ENCODE assay signal across 19 mouse cellular contexts in the genomic region with DNA sequence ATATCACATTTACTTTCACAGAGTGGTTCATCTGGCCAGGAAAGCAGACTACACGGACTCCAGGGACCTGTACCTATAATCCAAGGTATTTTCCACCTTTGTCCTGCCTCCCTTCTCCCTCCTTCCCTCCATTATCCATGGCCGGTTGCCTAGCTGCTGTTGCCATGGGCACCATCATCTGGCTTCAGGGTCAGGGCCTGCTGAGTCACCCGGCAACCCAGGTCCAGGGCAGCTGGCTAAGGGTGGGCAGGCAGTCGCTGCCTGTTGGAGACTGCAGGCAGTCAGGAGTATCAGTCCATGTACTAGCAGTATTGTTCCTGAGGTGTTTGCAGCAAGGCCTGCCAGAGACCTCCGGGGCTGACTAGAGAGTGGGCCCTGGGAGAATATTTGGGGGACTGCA. TPM values are rescaled to one million over a fixed set of nuclear protein-coding genes. Genes with fewer than 3 reads are reported as not detected.
A peak's percentile ranks its signal among the peaks of the same experiment; 100 is the strongest.
DNase-seq lines count a peak whose midpoint lies in the region; ATAC-seq and TF ChIP-seq lines count a peak whose summit lies in the region.
"Had no signal": no experiment of that assay in that cellular context is flagged by ENCODE, and none has a peak within 500 bp of the region (broad histone marks: within the 10 kb centered on the region; RNA-seq: fewer than 3 reads in every experiment).

No protein-coding gene starts in this region.

- no peaks in the 10 kb centered on the region for H3K9me3 ChIP-seq in intestine, embryonic 16.5 days (ENCODE audit: control insufficient read depth, low read length)
- no peaks in the 10 kb centered on the region for H3K9me3 ChIP-seq in intestine, embryonic 15.5 days
- H3K9me3 ChIP-seq in midbrain, embryonic 11.5 days (ENCODE audit: control insufficient read depth, low read length): no peaks in the 10 kb centered on the region; the same call in 1 of the 2 replicates
- no peaks in the 10 kb centered on the region for H3K9me3 ChIP-seq in midbrain, embryonic 14.5 days (ENCODE audit: control insufficient read depth, low read length)
- H3K9me3 ChIP-seq in hindbrain, postnatal 0 days (ENCODE audit: low read length): no peaks in the 10 kb centered on the region
- H3K9me3 ChIP-seq: embryonic facial prominence, embryonic 15.5 days; forebrain, embryonic 15.5 days; heart, embryonic 10.5 days; liver, embryonic 13.5 days; neural tube, embryonic 13.5 days had no signal

- no peak for ATAC-seq in intestine, embryonic 16.5 days
- ATAC-seq in intestine, embryonic 15.5 days: no peak
- ATAC-seq in midbrain, embryonic 11.5 days (ENCODE audit: low FRiP score): peak; percentile 55; the same call in 1 of the 2 replicates
- ATAC-seq in midbrain, embryonic 14.5 days (ENCODE audit: low FRiP score, low TSS enrichment): no peak
- ATAC-seq in hindbrain, postnatal 0 days: 0 out of 2 replicates have a peak, but pooled peaks have one; percentile 16
- ATAC-seq: forebrain, embryonic 15.5 days had no signal

- peak; percentile 59 to 70 for DNase-seq in adrenal gland, adult (ENCODE audit: inconsistent age in 2 of 2, low spot score in 1 of 2)
- no peak for DNase-seq in adrenal gland, postnatal 4 days (ENCODE audit: low spot score in 2 of 2)
- no peak for DNase-seq in midbrain, embryonic 11.5 days (ENCODE audit: low spot score, missing footprints)
- no peak for DNase-seq in midbrain, embryonic 14.5 days
- DNase-seq in hindbrain, postnatal 0 days (ENCODE audit: low spot score): no peak
- no peak for DNase-seq in left cerebral cortex, adult 11 months (ENCODE audit: low spot score)
- DNase-seq: cerebellum, adult 9-10 months; gastrocnemius, postnatal 10 days; heart, postnatal 4 days; liver, embryonic 13.5 days; thymus, adult 18-20 months had no signal

- 57% methylated on average over 5 of the region's 5 CpGs for WGBS in intestine, embryonic 16.5 days
- 66% methylated on average over 5 of the region's 5 CpGs for whole genome bisulfite sequencing in intestine, embryonic 15.5 days
- WGBS in midbrain, embryonic 11.5 days: 41% methylated on average over 5 of the region's 5 CpGs
- 27% methylated on average over 5 of the region's 5 CpGs for WGBS in midbrain, embryonic 14.5 days
- WGBS in hindbrain, postnatal 0 days: 35% methylated on average over 5 of the region's 5 CpGs

- peaks cover 3% of the 10 kb centered on the region; the same call in 1 of the 2 replicates for H3K36me3 ChIP-seq in intestine, embryonic 16.5 days (ENCODE audit: control insufficient read depth, insufficient read depth, low read length)
- no peaks in the 10 kb centered on the region for H3K36me3 ChIP-seq in intestine, embryonic 15.5 days
- no peaks in the 10 kb centered on the region for H3K36me3 ChIP-seq in midbrain, embryonic 11.5 days (ENCODE audit: control insufficient read depth, insufficient read depth, low read length)
- no peaks in the 10 kb centered on the region for H3K36me3 ChIP-seq in midbrain, embryonic 14.5 days (ENCODE audit: control insufficient read depth, insufficient read depth, low read length)
- H3K36me3 ChIP-seq in hindbrain, postnatal 0 days (ENCODE audit: insufficient read depth, low read length): no peaks in the 10 kb centered on the region
- H3K36me3 ChIP-seq: forebrain, embryonic 15.5 days; heart, embryonic 10.5 days; neural tube, embryonic 13.5 days had no signal

- H3K4me2 ChIP-seq in intestine, embryonic 16.5 days (ENCODE audit: low read depth, low read length): 0 out of 2 replicates have a peak overlapping the region, but pooled peaks have one; percentile 12
- H3K4me2 ChIP-seq in intestine, embryonic 15.5 days (replicated peaks): no peak overlapping the region
- no peak overlapping the region for H3K4me2 ChIP-seq in midbrain, embryonic 11.5 days
- H3K4me2 ChIP-seq in midbrain, embryonic 14.5 days (ENCODE audit: low read length): no peak overlapping the region
- no peak overlapping the region for H3K4me2 ChIP-seq in hindbrain, postnatal 0 days (ENCODE audit: low read depth, low read length)
- H3K4me2 ChIP-seq: embryonic facial prominence, embryonic 15.5 days; forebrain, embryonic 15.5 days; liver, embryonic 13.5 days; lung, embryonic 14.5 days; neural tube, embryonic 13.5 days had no signal

- H3K9ac ChIP-seq in intestine, embryonic 16.5 days (ENCODE audit: low read depth, low read length): no peak overlapping the region
- no peak overlapping the region for H3K9ac ChIP-seq in intestine, embryonic 15.5 days
- H3K9ac ChIP-seq in midbrain, embryonic 11.5 days (ENCODE audit: low read length): no peak overlapping the region
- no peak overlapping the region for H3K9ac ChIP-seq in midbrain, embryonic 14.5 days (replicated peaks; ENCODE audit: low read length)
- no peak overlapping the region for H3K9ac ChIP-seq in hindbrain, postnatal 0 days (replicated peaks; ENCODE audit: low read length)
- H3K9ac ChIP-seq: embryonic facial prominence, embryonic 15.5 days; forebrain, embryonic 15.5 days; liver, embryonic 13.5 days; lung, embryonic 14.5 days; neural tube, embryonic 13.5 days had no signal

- H3K4me3 ChIP-seq in intestine, embryonic 16.5 days (ENCODE audit: low read length): no peak overlapping the region
- no peak overlapping the region for H3K4me3 ChIP-seq in intestine, embryonic 15.5 days (replicated peaks)
- no peak overlapping the region for H3K4me3 ChIP-seq in midbrain, embryonic 11.5 days (ENCODE audit: low read depth, low read length)
- no peak overlapping the region for H3K4me3 ChIP-seq in midbrain, embryonic 14.5 days (replicated peaks; ENCODE audit: low read depth, low read length)
- H3K4me3 ChIP-seq in hindbrain, postnatal 0 days (ENCODE audit: low read length): no peak overlapping the region
- H3K4me3 ChIP-seq: embryonic facial prominence, embryonic 15.5 days; forebrain, embryonic 15.5 days; heart, embryonic 10.5 days; liver, embryonic 13.5 days; myocyte; neural tube, embryonic 13.5 days had no signal

- no peak overlapping the region for H3K27ac ChIP-seq in intestine, embryonic 16.5 days (ENCODE audit: low read length)
- no peak overlapping the region for H3K27ac ChIP-seq in intestine, embryonic 15.5 days
- H3K27ac ChIP-seq in midbrain, embryonic 11.5 days (ENCODE audit: low read depth, low read length): no peak overlapping the region
- H3K27ac ChIP-seq in midbrain, embryonic 14.5 days (replicated peaks; ENCODE audit: low read depth, low read length): no peak overlapping the region
- H3K27ac ChIP-seq in hindbrain, postnatal 0 days: no peak overlapping the region
- H3K27ac ChIP-seq: embryonic facial prominence, embryonic 15.5 days; forebrain, embryonic 15.5 days; heart, embryonic 10.5 days; liver, embryonic 13.5 days; neural tube, embryonic 13.5 days had no signal

- peaks cover 13% of the 10 kb centered on the region for H3K4me1 ChIP-seq in intestine, embryonic 16.5 days (ENCODE audit: control insufficient read depth, insufficient read depth, low read length)
- peaks cover 25% of the 10 kb centered on the region for H3K4me1 ChIP-seq in intestine, embryonic 15.5 days (replicated peaks)
- peaks cover 13% of the 10 kb centered on the region for H3K4me1 ChIP-seq in midbrain, embryonic 11.5 days (ENCODE audit: control insufficient read depth, insufficient read depth, low read length)
- H3K4me1 ChIP-seq in midbrain, embryonic 14.5 days (ENCODE audit: control insufficient read depth, insufficient read depth, low read length): peaks cover 19% of the 10 kb centered on the region
- 0 out of 2 replicates have a peak, but pooled peaks cover 7% of the 10 kb centered on the region for H3K4me1 ChIP-seq in hindbrain, postnatal 0 days (ENCODE audit: insufficient read depth, low read length)

- no peaks in the 10 kb centered on the region for H3K27me3 ChIP-seq in intestine, embryonic 16.5 days (replicated peaks; ENCODE audit: control insufficient read depth, insufficient read depth, low read length)
- peaks cover 9% of the 10 kb centered on the region; the same call in 1 of the 2 replicates for H3K27me3 ChIP-seq in intestine, embryonic 15.5 days (replicated peaks)
- H3K27me3 ChIP-seq in midbrain, embryonic 11.5 days (ENCODE audit: control insufficient read depth, insufficient read depth, low read length): peaks cover 25% of the 10 kb centered on the region
- peaks cover 27% of the 10 kb centered on the region for H3K27me3 ChIP-seq in midbrain, embryonic 14.5 days (ENCODE audit: control insufficient read depth, insufficient read depth, low read length)
- peaks cover 15% of the 10 kb centered on the region for H3K27me3 ChIP-seq in hindbrain, postnatal 0 days (ENCODE audit: insufficient read depth, low read length)

- no peak for TF ChIP-seq CTCF in hindbrain, postnatal 0 days (IDR thresholded peaks at IDR 0.05; ENCODE audit: low read depth)

RNA-seq across cellular contexts. Expression of a gene that starts 4.7 kb away (rescaled TPM):
- 10 to 100 TPM; 53.1 to 95.2 TPM for total RNA-seq in adrenal gland, postnatal 4 days (2021)
- 374 and 535 TPM in 2 replicates for polyA plus RNA-seq in intestine, embryonic 16.5 days (2015; fragmentation: Nextera tagmentation; extraction: Ambion mirVana)
- 176 and 244 TPM in 2 replicates for polyA plus RNA-seq in intestine, embryonic 15.5 days (2015; fragmentation: Nextera tagmentation; extraction: Ambion mirVana)
- polyA plus RNA-seq in midbrain, embryonic 11.5 days (2014; fragmentation: Nextera tagmentation; extraction: Ambion mirVana): 9.6 and 10.3 TPM in 2 replicates
- polyA plus RNA-seq in midbrain, embryonic 14.5 days (2014; fragmentation: Nextera tagmentation; extraction: Ambion mirVana): 7.4 and 8.5 TPM in 2 replicates
- total RNA-seq in hindbrain, postnatal 0 days (2014; rRNA removed): 25.3 and 33.3 TPM in 2 replicates
- 28.9 and 29.0 TPM in 2 replicates for polyA plus RNA-seq in hindbrain, postnatal 0 days (2015; fragmentation: Nextera tagmentation; extraction: Ambion mirVana)

Comparison
In these comparisons a context has a peak if more than half of its experiments do, and no peak if none do; other contexts are left out.
1. DNase-seq: peak in adrenal gland, adult (2 of 2); none in adrenal gland, postnatal 4 days (0 of 2), midbrain, embryonic 11.5 days (single experiment), midbrain, embryonic 14.5 days (single experiment), hindbrain, postnatal 0 days (single experiment) and left cerebral cortex, adult 11 months (single experiment).
2. ATAC-seq: peak in midbrain, embryonic 11.5 days (single experiment) and hindbrain, postnatal 0 days (single experiment); none in intestine, embryonic 16.5 days (single experiment), intestine, embryonic 15.5 days (single experiment) and midbrain, embryonic 14.5 days (single experiment).